Mouse (Mus musculus): ENCODE results near the gene Bcl7a.

GRCm38 (mm10) chr5:123375262-123375661 is 31.6 kb downstream of the Bcl7a start:
- TF ChIP-seq CTCF (IDR thresholded peaks at IDR 0.05) (no peak), EP300 (IDR thresholded peaks at IDR 0.05; ENCODE audit: insufficient read depth, low read depth, low read length) (no peak)
